Comparison of ENCODE assay signal across 19 mouse cellular contexts in the genomic region with DNA sequence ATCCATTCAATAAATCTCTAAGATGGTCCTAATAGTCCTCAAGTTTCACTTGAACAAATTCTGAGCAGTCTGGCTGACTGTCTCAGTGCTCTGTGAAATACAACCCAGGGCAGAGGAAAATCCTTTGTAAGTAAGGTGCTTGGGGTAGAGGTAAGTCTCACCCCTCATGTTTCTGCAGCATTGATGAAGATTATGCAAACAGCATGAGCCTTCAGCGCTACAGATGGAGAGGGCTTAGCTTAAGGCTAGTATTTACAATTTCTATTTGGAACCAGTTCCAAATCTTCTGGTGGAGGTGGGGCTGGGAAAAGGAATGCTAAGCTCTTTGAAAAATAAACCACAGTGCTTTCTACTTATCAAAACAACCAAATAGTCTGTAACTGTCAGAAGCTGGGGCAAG. TPM values are rescaled to one million over a fixed set of nuclear protein-coding genes. Genes with fewer than 3 reads are reported as not detected.
DNase-seq lines count a peak whose midpoint lies in the region; ATAC-seq and TF ChIP-seq lines count a peak whose summit lies in the region.
"Had no signal": no experiment of that assay in that cellular context is flagged by ENCODE, and none has a peak within 500 bp of the region (broad histone marks: within the 10 kb centered on the region; RNA-seq: fewer than 3 reads in every experiment).

No protein-coding gene starts in this region.

- WGBS in forebrain, embryonic 13.5 days, result 39% methylated on average over 1 of the region's 1 CpGs
- 37% methylated on average over 1 of the region's 1 CpGs for WGBS in forebrain, embryonic 11.5 days
- 49% methylated on average over 1 of the region's 1 CpGs for WGBS in hindbrain, postnatal 0 days
- 56% methylated on average over 1 of the region's 1 CpGs for WGBS in hindbrain, embryonic 10.5 days

- no peak overlapping the region for H3K4me2 ChIP-seq in forebrain, embryonic 13.5 days
- no peak overlapping the region for H3K4me2 ChIP-seq in forebrain, embryonic 11.5 days (ENCODE audit: low read depth, low read length, severe bottlenecking)
- H3K4me2 ChIP-seq in hindbrain, postnatal 0 days (ENCODE audit: low read depth, low read length), result no peak overlapping the region
- H3K4me2 ChIP-seq: hindbrain, embryonic 12.5 days; neural tube, embryonic 12.5 days had no signal

- H3K27ac ChIP-seq in forebrain, embryonic 13.5 days, result peak overlapping the region; percentile 26
- no peak overlapping the region for H3K27ac ChIP-seq in forebrain, embryonic 11.5 days (ENCODE audit: low read depth, low read length)
- 0 out of 2 replicates have a peak overlapping the region, but pooled peaks have one; percentile 15 for H3K27ac ChIP-seq in hindbrain, postnatal 0 days
- H3K27ac ChIP-seq in hindbrain, embryonic 10.5 days, result no peak overlapping the region
- H3K27ac ChIP-seq in cortical plate, adult 2 months (ENCODE audit: insufficient read depth, low read length), result peak overlapping the region; percentile 21; the same call in 1 of the 2 replicates
- H3K27ac ChIP-seq: hindbrain, embryonic 12.5 days; neural tube, embryonic 12.5 days had no signal

- no peak overlapping the region for H3K4me3 ChIP-seq in forebrain, embryonic 13.5 days
- H3K4me3 ChIP-seq in forebrain, embryonic 11.5 days (ENCODE audit: low read depth, low read length), result no peak overlapping the region
- no peak overlapping the region for H3K4me3 ChIP-seq in hindbrain, postnatal 0 days (ENCODE audit: low read length)
- no peak overlapping the region for H3K4me3 ChIP-seq in hindbrain, embryonic 10.5 days
- H3K4me3 ChIP-seq in cortical plate, adult 2 months (ENCODE audit: insufficient read depth, low read length), result no peak overlapping the region
- H3K4me3 ChIP-seq: erythroblast, embryonic 14.5 days; hindbrain, embryonic 12.5 days; megakaryocyte, embryonic 14.5 days; neural tube, embryonic 12.5 days had no signal

- peak; percentile 80 for ATAC-seq in forebrain, embryonic 13.5 days
- no peak for ATAC-seq in forebrain, embryonic 11.5 days (replicated peaks; ENCODE audit: low FRiP score)
- ATAC-seq in hindbrain, postnatal 0 days, result peak; percentile 14; the same call in 1 of the 2 replicates
- ATAC-seq: intestine, embryonic 16.5 days; liver, postnatal 0 days had no signal

- no peak for TF ChIP-seq CTCF in hindbrain, postnatal 0 days (IDR thresholded peaks at IDR 0.05; ENCODE audit: low read depth)
- no peak for TF ChIP-seq CTCF in cortical plate, adult 2 months (IDR thresholded peaks at IDR 0.05; ENCODE audit: extremely low read depth, insufficient read depth, low read length)

- no peaks in the 10 kb centered on the region for H3K4me1 ChIP-seq in forebrain, embryonic 13.5 days
- no peaks in the 10 kb centered on the region for H3K4me1 ChIP-seq in forebrain, embryonic 11.5 days (replicated peaks; ENCODE audit: control insufficient read depth, insufficient read depth, low read length)
- no peaks in the 10 kb centered on the region for H3K4me1 ChIP-seq in hindbrain, postnatal 0 days (ENCODE audit: insufficient read depth, low read length)
- H3K4me1 ChIP-seq in hindbrain, embryonic 10.5 days (replicated peaks), result no peaks in the 10 kb centered on the region
- peaks cover 3% of the 10 kb centered on the region for H3K4me1 ChIP-seq in cortical plate, adult 2 months (ENCODE audit: control insufficient read depth, insufficient read depth, low read length)
- H3K4me1 ChIP-seq: hindbrain, embryonic 12.5 days; megakaryocyte, embryonic 14.5 days; neural tube, embryonic 12.5 days had no signal

- no peak for TF ChIP-seq POLR2A in cortical plate, adult 2 months (IDR thresholded peaks at IDR 0.05; ENCODE audit: extremely low read depth, insufficient read depth, low read length)

- no peaks in the 10 kb centered on the region for H3K27me3 ChIP-seq in forebrain, embryonic 13.5 days
- H3K27me3 ChIP-seq in forebrain, embryonic 11.5 days (ENCODE audit: control insufficient read depth, insufficient read depth, low read length), result no peaks in the 10 kb centered on the region
- H3K27me3 ChIP-seq in hindbrain, postnatal 0 days (ENCODE audit: insufficient read depth, low read length), result no peaks in the 10 kb centered on the region
- no peaks in the 10 kb centered on the region for H3K27me3 ChIP-seq in hindbrain, embryonic 10.5 days (ENCODE audit: insufficient read depth, poor library complexity, severe bottlenecking)
- H3K27me3 ChIP-seq: hindbrain, embryonic 12.5 days; neural tube, embryonic 12.5 days had no signal

- DNase-seq in forebrain, embryonic 11.5 days (ENCODE audit: low spot score), result no peak
- DNase-seq in hindbrain, postnatal 0 days (ENCODE audit: low spot score), result peak; percentile 12
- DNase-seq in hindbrain, embryonic 10.5 days (ENCODE audit: low spot score), result no peak
- DNase-seq in brain, adult 2 months (ENCODE audit: low read depth, low spot score), result peak; percentile 74
- DNase-seq in adrenal gland, postnatal 25 days, result no peak
- DNase-seq: adrenal gland, postnatal 36 days; B cell, adult 2 months; gastrocnemius, postnatal 25 days; liver; liver, postnatal 0 days; lung, postnatal 10 days; thymus, adult 2 months had no signal

- no peak overlapping the region for H3K9ac ChIP-seq in forebrain, embryonic 13.5 days
- H3K9ac ChIP-seq in forebrain, embryonic 11.5 days (ENCODE audit: low read length), result no peak overlapping the region
- H3K9ac ChIP-seq in hindbrain, postnatal 0 days (replicated peaks; ENCODE audit: low read length), result no peak overlapping the region
- H3K9ac ChIP-seq: hindbrain, embryonic 12.5 days; liver, postnatal 0 days; neural tube, embryonic 12.5 days had no signal

- H3K9me3 ChIP-seq in forebrain, embryonic 13.5 days (replicated peaks), result no peaks in the 10 kb centered on the region
- no peaks in the 10 kb centered on the region for H3K9me3 ChIP-seq in forebrain, embryonic 11.5 days (ENCODE audit: control insufficient read depth, low read length)
- no peaks in the 10 kb centered on the region for H3K9me3 ChIP-seq in hindbrain, postnatal 0 days (ENCODE audit: low read length)
- no peaks in the 10 kb centered on the region for H3K9me3 ChIP-seq in hindbrain, embryonic 10.5 days
- H3K9me3 ChIP-seq: hindbrain, embryonic 12.5 days; megakaryocyte, embryonic 14.5 days; neural tube, embryonic 12.5 days had no signal

- H3K36me3 ChIP-seq in forebrain, embryonic 13.5 days (ENCODE audit: poor library complexity, severe bottlenecking), result peaks cover 10% of the 10 kb centered on the region; the same call in 1 of the 2 replicates
- H3K36me3 ChIP-seq in forebrain, embryonic 11.5 days (ENCODE audit: control insufficient read depth, insufficient read depth, low read length), result no peaks in the 10 kb centered on the region; the same call in 1 of the 2 replicates
- no peaks in the 10 kb centered on the region for H3K36me3 ChIP-seq in hindbrain, postnatal 0 days (ENCODE audit: insufficient read depth, low read length)
- peaks cover 33% of the 10 kb centered on the region for H3K36me3 ChIP-seq in hindbrain, embryonic 10.5 days

RNA-seq across cellular contexts. Expression of a gene that starts 44.1 kb away (rescaled TPM):
- 23.2 and 27.6 TPM in 2 replicates for polyA plus RNA-seq in forebrain, embryonic 13.5 days (2015; fragmentation: Nextera tagmentation; extraction: Ambion mirVana)
- 16.1 and 18.2 TPM in 2 replicates for polyA plus RNA-seq in forebrain, embryonic 11.5 days (2014; fragmentation: Nextera tagmentation; extraction: Ambion mirVana)
- total RNA-seq in hindbrain, postnatal 0 days (2014; rRNA removed), result 33.8 and 41.9 TPM in 2 replicates
- polyA plus RNA-seq in hindbrain, postnatal 0 days (2015; fragmentation: Nextera tagmentation; extraction: Ambion mirVana), result 40.0 and 41.0 TPM in 2 replicates
- polyA plus RNA-seq in hindbrain, embryonic 10.5 days (2016; fragmentation: Nextera tagmentation; extraction: Ambion mirVana), result 17.3 and 17.6 TPM in 2 replicates
- polyA plus RNA-seq in cortical plate, adult 2 months (2012; rRNA removed), result 42.7 and 42.8 TPM in 2 replicates
- 31.9 and 37.8 TPM in 2 replicates for total RNA-seq in adrenal gland, postnatal 25 days (2021)

Comparison
In these comparisons a context has a peak if more than half of its experiments do, and no peak if none do; other contexts are left out.
1. H3K27ac ChIP-seq: peak in forebrain, embryonic 13.5 days (single experiment), hindbrain, postnatal 0 days (single experiment) and cortical plate, adult 2 months (single experiment); none in forebrain, embryonic 11.5 days (single experiment) and hindbrain, embryonic 10.5 days (single experiment).
2. DNase-seq: peak in hindbrain, postnatal 0 days (single experiment) and brain, adult 2 months (single experiment); none in forebrain, embryonic 11.5 days (single experiment), hindbrain, embryonic 10.5 days (single experiment) and adrenal gland, postnatal 25 days (single experiment).